Mouse (Mus musculus): ENCODE results near the gene Tmem8b. TPM values are rescaled to one million over a fixed set of nuclear protein-coding genes. Genes with fewer than 3 reads are reported as not detected.

Gene Tmem8b
- total RNA-seq, 2 experiments from 2014 or later: 74.8 to 75.5 TPM

GRCm38 (mm10) chr4:43729126-43729525 lies 60.4 kb downstream of the Tmem8b start:
- DNase-seq (ENCODE audit: low spot score in 2 of 2): no peak
- TF ChIP-seq CTCF (conservative IDR thresholded peaks at IDR 0.05): no peak
- H3K4me3 ChIP-seq: no peak overlapping the region
- H3K27ac ChIP-seq: peak overlapping the region; percentile 57

- no peak for TF ChIP-seq CTCF (conservative IDR thresholded peaks at IDR 0.05)
- peak within 1 kb of the TSS; percentile 64 for H3K27ac ChIP-seq
- no peak within 1 kb of the TSS; the same call in 1 of the 2 replicates for H3K4me3 ChIP-seq
- DNase-seq (ENCODE audit: low spot score in 2 of 2): no peak
These were observed 61.2 kb downstream of the Tmem8b start, which contains the start of gene Spaar for GRCm38 (mm10) chr4:43729794-43730550. Gene Spaar, plus strand, starts transcription at chr4:43730034.

GRCm38 (mm10) chr4:43730750-43731297 lies 62.1 kb downstream of the Tmem8b start:
- Histone ChIP-seq H3K4me3 (no peak overlapping the region), H3K27ac (peak overlapping the region; percentile 64; the same call in 1 of the 2 replicates)
- no peak for DNase-seq (ENCODE audit: low spot score in 2 of 2)
- TF ChIP-seq CTCF (conservative IDR thresholded peaks at IDR 0.05): 0 out of 2 replicates have a peak, but pooled peaks have one; percentile 13

- DNase-seq (ENCODE audit: low spot score in 2 of 2): no peak
- Histone ChIP-seq H3K27ac (peak overlapping the region; percentile 36; the same call in 1 of the 2 replicates), H3K4me3 (no peak overlapping the region)
- no peak for TF ChIP-seq CTCF (conservative IDR thresholded peaks at IDR 0.05)
These were observed 63.4 kb downstream of the Tmem8b start for GRCm38 (mm10) chr4:43732171-43732570.

GRCm38 (mm10) chr4:43733186-43733585 lies 64.4 kb downstream of the Tmem8b start:
- TF ChIP-seq CTCF (conservative IDR thresholded peaks at IDR 0.05): no peak

GRCm38 (mm10) chr4:43737144-43737543 lies 68.4 kb downstream of the Tmem8b start:
- DNase-seq (ENCODE audit: low spot score in 2 of 2): no peak
- H3K27ac ChIP-seq: no peak overlapping the region
- H3K4me3 ChIP-seq: no peak overlapping the region
- TF ChIP-seq CTCF (conservative IDR thresholded peaks at IDR 0.05): no peak

More at GRCm38 (mm10) chr4:43733186-43733585, 64.4 kb downstream of the Tmem8b start:
- Histone ChIP-seq H3K27ac (no peak overlapping the region), H3K4me3 (no peak overlapping the region)
- no peak for DNase-seq (ENCODE audit: low spot score in 2 of 2)

- TF ChIP-seq CTCF (conservative IDR thresholded peaks at IDR 0.05): no peak
- no peak for DNase-seq (ENCODE audit: low spot score in 2 of 2)
- Histone ChIP-seq H3K27ac (no peak overlapping the region), H3K4me3 (no peak overlapping the region)
These were observed 70.4 kb downstream of the Tmem8b start for GRCm38 (mm10) chr4:43738989-43739674.

- H3K27ac ChIP-seq: no peak overlapping the region
These were observed 72.8 kb downstream of the Tmem8b start for GRCm38 (mm10) chr4:43741526-43741925.

More at GRCm38 (mm10) chr4:43741526-43741925, 72.8 kb downstream of the Tmem8b start:
- DNase-seq (ENCODE audit: low spot score in 2 of 2): no peak
- no peak overlapping the region for H3K4me3 ChIP-seq
- TF ChIP-seq CTCF (conservative IDR thresholded peaks at IDR 0.05): no peak

Small RNAs within 50 kb of the gene (microRNA-seq; reads per million reads assigned to microRNA genes)
- gene Gm25262: 0 to 0.18 reads per million in 2 experiments

Other genes starting within 250 kb of the Tmem8b start
- gene Fam166b, start 239.8 kb upstream of the Tmem8b start, total RNA-seq (2021): 1 to 10 TPM in 1 of 2 experiments, under 1 TPM in 1; 0.98 to 1.9 TPM
- gene Tesk1, start 227.0 kb upstream of the Tmem8b start, total RNA-seq (2021): 10 to 100 TPM; 79.9 to 86.0 TPM
- gene Cd72, start 214.3 kb upstream of the Tmem8b start, total RNA-seq (2021): not detected
- gene Sit1, start 185.2 kb upstream of the Tmem8b start, total RNA-seq (2021): not detected
- 10 to 100 TPM; 27.6 to 29.0 TPM for gene Ccdc107, start 176.1 kb upstream of the Tmem8b start, total RNA-seq (2021)
- 1 to 10 TPM in 1 of 2 experiments, under 1 TPM in 1; 0.64 to 1.0 TPM for gene Arhgef39, start 169.3 kb upstream of the Tmem8b start, total RNA-seq (2021)
- gene Car9, start 162.0 kb upstream of the Tmem8b start, total RNA-seq (2021): not detected
- 1 to 10 TPM; 5.4 to 6.1 TPM for gene Tpm2, start 145.2 kb upstream of the Tmem8b start, total RNA-seq (2021)
- gene Creb3, start 106.6 kb upstream of the Tmem8b start, total RNA-seq (2021): 10 to 100 TPM; 70.3 to 75.1 TPM
- 10 to 100 TPM; 36.4 to 42.9 TPM for gene Tln1, start 106.3 kb upstream of the Tmem8b start, total RNA-seq (2021)
- 10 to 100 TPM; 45.3 to 49.9 TPM for gene Rgp1, start 90.3 kb upstream of the Tmem8b start, total RNA-seq (2021)
- gene Gba2, start 90.1 kb upstream of the Tmem8b start, total RNA-seq (2021): 10 to 100 TPM; 61.0 to 64.4 TPM
- not detected for gene Msmp, start 84.5 kb upstream of the Tmem8b start, total RNA-seq (2021)
- gene Npr2, start 37.0 kb upstream of the Tmem8b start, total RNA-seq (2021): 10 to 100 TPM; 57.4 to 59.3 TPM
- gene Spag8, start 15.4 kb upstream of the Tmem8b start, total RNA-seq (2021): 1 to 10 TPM; 2.0 to 2.5 TPM
- 10 to 100 TPM; 31.4 to 32.9 TPM for gene Hint2, start 12.5 kb upstream of the Tmem8b start, total RNA-seq (2021)
- 1 to 10 TPM; 1.4 to 1.5 TPM for gene Fam221b, start 174 bp downstream of the Tmem8b start, total RNA-seq (2021)
- not detected for gene Olfr70, start 31.8 kb downstream of the Tmem8b start, total RNA-seq (2021)
- gene Olfr71, start 41.3 kb downstream of the Tmem8b start, total RNA-seq (2021): not detected
- gene Hrct1, start 58.2 kb downstream of the Tmem8b start, total RNA-seq (2021): 1 to 10 TPM in 1 of 2 experiments, under 1 TPM in 1; 0.39 to 1.2 TPM
- gene Spaar, start 61.1 kb downstream of the Tmem8b start, total RNA-seq (2021): under 1 TPM; 0.97 to 0.98 TPM
- not detected for gene Olfr159, start 102.0 kb downstream of the Tmem8b start, total RNA-seq (2021)
- gene Olfr156, start 154.9 kb downstream of the Tmem8b start, total RNA-seq (2021): not detected
- gene Olfr157, start 171.2 kb downstream of the Tmem8b start, total RNA-seq (2021): not detected
- not detected for gene Olfr155, start 182.6 kb downstream of the Tmem8b start, total RNA-seq (2021)
- 1 to 10 TPM; 7.7 TPM for gene Reck, start 206.6 kb downstream of the Tmem8b start, total RNA-seq (2021)